Mouse (Mus musculus): ENCODE data around the gene Gm8653. TPM values are rescaled to one million over a fixed set of nuclear protein-coding genes. Genes with fewer than 3 reads are reported as not detected.
"Not testable (repeated sequence)": the region's sequence is repeated elsewhere in the genome, so short reads cannot be mapped to it uniquely, and the experiment has no call there.

Gene Gm8653
- not detected in 2 replicates for polyA plus RNA-seq (2012; ENCODE audit: insufficient read depth, insufficient read length, missing spikeins)

DNA sequence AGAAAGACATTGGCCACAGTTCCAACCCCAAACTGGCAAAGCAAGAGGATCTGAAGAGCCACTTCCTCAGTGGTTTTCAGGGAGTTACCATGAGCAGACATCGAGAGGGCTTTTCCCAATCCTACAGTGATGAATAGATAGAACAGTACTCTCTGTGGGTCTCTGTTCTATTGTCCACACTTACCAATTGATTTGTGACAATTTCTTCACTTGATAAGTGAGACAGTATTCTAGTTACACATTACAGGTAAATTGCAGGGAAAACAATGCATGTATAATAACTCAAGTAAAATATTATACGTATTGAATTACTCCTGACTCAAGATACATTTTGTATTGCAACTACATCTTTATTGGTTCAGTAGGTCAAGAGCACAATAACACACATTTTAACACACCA, at the start of gene Gm8653:
Gene Gm8653, minus strand, starts transcription at position 101 of the 400 bp plus-strand sequence.
- H3K27ac ChIP-seq (ENCODE audit: insufficient read depth, low read depth, low read length); H3K4me1 ChIP-seq (ENCODE audit: control insufficient read depth, insufficient read depth, low read length); H3K4me3 ChIP-seq (ENCODE audit: insufficient read depth, low read length): not testable (repeated sequence)

GRCm38 (mm10) chr7:22229384-22229783, 28.3 kb upstream of the Gm8653 start, which contains the start of gene Gm8453:
Gene Gm8453 (minus strand): TSS chr7:22229484.
- H3K4me3 ChIP-seq (ENCODE audit: insufficient read depth, low read length); H3K4me1 ChIP-seq (ENCODE audit: control insufficient read depth, insufficient read depth, low read length); H3K27ac ChIP-seq (ENCODE audit: insufficient read depth, low read depth, low read length): not testable (repeated sequence)

- H3K27ac ChIP-seq (ENCODE audit: insufficient read depth, low read depth, low read length); H3K4me3 ChIP-seq (ENCODE audit: insufficient read depth, low read length): not testable (repeated sequence)
These were observed 12.0 kb downstream of the Gm8653 start, which contains the start of gene Vmn1r143 for GRCm38 (mm10) chr7:22189077-22189476. Gene Vmn1r143 (plus strand): TSS chr7:22189377.

GRCm38 (mm10) chr7:22163935-22164334, 37.1 kb downstream of the Gm8653 start, which contains the start of gene Vmn1r142:
Gene Vmn1r142 (minus strand): TSS chr7:22164035.
- H3K4me1 ChIP-seq (ENCODE audit: control insufficient read depth, insufficient read depth, low read length); H3K4me3 ChIP-seq (ENCODE audit: insufficient read depth, low read length); H3K27ac ChIP-seq (ENCODE audit: insufficient read depth, low read depth, low read length): not testable (repeated sequence)

More at GRCm38 (mm10) chr7:22189077-22189476, 12.0 kb downstream of the Gm8653 start, which contains the start of gene Vmn1r143:
- not testable (repeated sequence) for H3K4me1 ChIP-seq (ENCODE audit: control insufficient read depth, insufficient read depth, low read length)

Other genes with a start within 250 kb of the Gm8653 start
- gene Vmn1r137, start 206.7 kb downstream of the Gm8653 start, polyA plus RNA-seq (2012; ENCODE audit: insufficient read depth, insufficient read length, missing spikeins), result not detected in 2 replicates
- not detected in 2 replicates for gene Vmn1r138, start 172.4 kb downstream of the Gm8653 start, polyA plus RNA-seq (2012; ENCODE audit: insufficient read depth, insufficient read length, missing spikeins)
- gene Gm6176, start 145.0 kb downstream of the Gm8653 start, polyA plus RNA-seq (2012; ENCODE audit: insufficient read depth, insufficient read length, missing spikeins), result not detected in 2 replicates
- not detected in 2 replicates for gene Vmn1r139, start 132.2 kb downstream of the Gm8653 start, polyA plus RNA-seq (2012; ENCODE audit: insufficient read depth, insufficient read length, missing spikeins)
- not detected in 2 replicates for gene Gm16451, start 83.0 kb downstream of the Gm8653 start, polyA plus RNA-seq (2012; ENCODE audit: insufficient read depth, insufficient read length, missing spikeins)
- not detected in 2 replicates for gene Gm10666, start 66.5 kb downstream of the Gm8653 start, polyA plus RNA-seq (2012; ENCODE audit: insufficient read depth, insufficient read length, missing spikeins)
- not detected in 2 replicates for gene Vmn1r142, start 37.2 kb downstream of the Gm8653 start, polyA plus RNA-seq (2012; ENCODE audit: insufficient read depth, insufficient read length, missing spikeins)
- not detected in 2 replicates for gene Vmn1r143, start 11.9 kb downstream of the Gm8653 start, polyA plus RNA-seq (2012; ENCODE audit: insufficient read depth, insufficient read length, missing spikeins)
- not detected in 2 replicates for gene Gm8453, start 28.2 kb upstream of the Gm8653 start, polyA plus RNA-seq (2012; ENCODE audit: insufficient read depth, insufficient read length, missing spikeins)
- not detected in 2 replicates for gene Gm4187, start 128.5 kb upstream of the Gm8653 start, polyA plus RNA-seq (2012; ENCODE audit: insufficient read depth, insufficient read length, missing spikeins)
- not detected in 2 replicates for gene Gm8660, start 169.8 kb upstream of the Gm8653 start, polyA plus RNA-seq (2012; ENCODE audit: insufficient read depth, insufficient read length, missing spikeins)
- gene Vmn1r148, start 212.3 kb upstream of the Gm8653 start, polyA plus RNA-seq (2012; ENCODE audit: insufficient read depth, insufficient read length, missing spikeins), result not detected in 2 replicates
- gene Vmn1r149, start 237.0 kb upstream of the Gm8653 start, polyA plus RNA-seq (2012; ENCODE audit: insufficient read depth, insufficient read length, missing spikeins), result not detected in 2 replicates

All from bone marrow macrophage, adult 2 months (primary cell).